Mouse (Mus musculus) left cerebral cortex, postnatal 4 days (tissue): ENCODE data around the gene Prmt2. TPM values are rescaled to one million over a fixed set of nuclear protein-coding genes. Genes with fewer than 3 reads are reported as not detected.

Source experiments
- DNase-seq: peaks from one replicate; pipeline ENCODE4 v3.0.0-alpha.2; 2022
- intact Hi-C: fragments of 180-260 bp; cut with DNase I; formaldehyde crosslinking; loops from one replicate; pipeline ENCODE4 v1.15.1; 2025
- total RNA-seq, 2 experiments: library from RNA; stranded (reverse); gene quantifications; 2 replicates each; pipeline ENCODE4 v1.2.3; 2021

Prmt2 gene
- 100 to 1,000 TPM; 145 to 146 TPM for total RNA-seq

- peak; percentile 96 for DNase-seq
- intact Hi-C loops: no loop called here
Observed at GRCm38 (mm10) chr10:76237341-76238225, at the start of gene Prmt2. Gene Prmt2, minus strand, starts transcription at chr10:76237865.

GRCm38 (mm10) chr10:76278541-76279097 is 41.0 kb upstream of the Prmt2 start:
- intact Hi-C loops: loop anchor here (10.0 kb wide), 1 partner anchor 136 kb away; no protein-coding TSS in a partner anchor
- no peak for DNase-seq

GRCm38 (mm10) chr10:76275256-76275655 is 37.6 kb upstream of the Prmt2 start:
- intact Hi-C loops: loop anchor here (10.0 kb wide), 1 partner anchor 140 kb away; no protein-coding TSS in a partner anchor
- no peak for DNase-seq

GRCm38 (mm10) chr10:76271238-76271637 is 33.6 kb upstream of the Prmt2 start:
- DNase-seq: no peak
- intact Hi-C loops: loop anchor here (10.0 kb wide), 1 partner anchor 144 kb away; no protein-coding TSS in a partner anchor

- intact Hi-C loops: no loop called here
- DNase-seq: no peak
Observed at GRCm38 (mm10) chr10:76262431-76262830, 24.8 kb upstream of the Prmt2 start.

GRCm38 (mm10) chr10:76261447-76261846 is 23.8 kb upstream of the Prmt2 start:
- intact Hi-C loops: no loop called here
- DNase-seq: no peak

GRCm38 (mm10) chr10:76260358-76261059 is 22.8 kb upstream of the Prmt2 start:
- intact Hi-C loops: no loop called here
- DNase-seq: peak; percentile 20

- intact Hi-C loops: no loop called here
- DNase-seq: no peak
Observed at GRCm38 (mm10) chr10:76259566-76260232, 22.0 kb upstream of the Prmt2 start.

- intact Hi-C loops: no loop called here
- DNase-seq: peak; percentile 31
Observed at GRCm38 (mm10) chr10:76257719-76258390, 20.2 kb upstream of the Prmt2 start.

- DNase-seq: no peak
Observed at GRCm38 (mm10) chr10:76257231-76257630, 19.6 kb upstream of the Prmt2 start.

GRCm38 (mm10) chr10:76255617-76256016 is 18.0 kb upstream of the Prmt2 start:
- intact Hi-C loops: no loop called here
- no peak for DNase-seq

More at GRCm38 (mm10) chr10:76257231-76257630, 19.6 kb upstream of the Prmt2 start:
- intact Hi-C loops: no loop called here

- intact Hi-C loops: no loop called here
- DNase-seq: peak; percentile 37
Observed at GRCm38 (mm10) chr10:76253536-76253935, 15.9 kb upstream of the Prmt2 start, which contains the start of gene S100b. Gene S100b, plus strand, starts transcription at chr10:76253853.

- DNase-seq: no peak
- intact Hi-C loops: no loop called here
Observed at GRCm38 (mm10) chr10:76253079-76253478, 15.4 kb upstream of the Prmt2 start.

- intact Hi-C loops: no loop called here
- no peak for DNase-seq
Observed at GRCm38 (mm10) chr10:76250870-76251269, 13.2 kb upstream of the Prmt2 start.

GRCm38 (mm10) chr10:76248647-76248968 is 10.9 kb upstream of the Prmt2 start:
- intact Hi-C loops: no loop called here
- no peak for DNase-seq

- no peak for DNase-seq
- intact Hi-C loops: no loop called here
Observed at GRCm38 (mm10) chr10:76247960-76248646, 10.4 kb upstream of the Prmt2 start.

GRCm38 (mm10) chr10:76246601-76247000 is 8.9 kb upstream of the Prmt2 start:
- intact Hi-C loops: no loop called here
- DNase-seq: no peak

GRCm38 (mm10) chr10:76245106-76245505 is 7.4 kb upstream of the Prmt2 start:
- DNase-seq: no peak
- intact Hi-C loops: no loop called here

GRCm38 (mm10) chr10:76239401-76239800 is 1.7 kb upstream of the Prmt2 start:
- intact Hi-C loops: no loop called here
- DNase-seq: no peak

GRCm38 (mm10) chr10:76229627-76230026 is 8.0 kb downstream of the Prmt2 start:
- intact Hi-C loops: no loop called here
- DNase-seq: no peak
